Mouse (Mus musculus) ovary, postnatal 10 days (tissue): ENCODE data around the gene Tsks.

Experiments used
- DNase-seq: peaks from one replicate; pipeline ENCODE4 v3.0.0; 2022; ENCODE audit warnings: low spot score

Tsks gene

DNA sequence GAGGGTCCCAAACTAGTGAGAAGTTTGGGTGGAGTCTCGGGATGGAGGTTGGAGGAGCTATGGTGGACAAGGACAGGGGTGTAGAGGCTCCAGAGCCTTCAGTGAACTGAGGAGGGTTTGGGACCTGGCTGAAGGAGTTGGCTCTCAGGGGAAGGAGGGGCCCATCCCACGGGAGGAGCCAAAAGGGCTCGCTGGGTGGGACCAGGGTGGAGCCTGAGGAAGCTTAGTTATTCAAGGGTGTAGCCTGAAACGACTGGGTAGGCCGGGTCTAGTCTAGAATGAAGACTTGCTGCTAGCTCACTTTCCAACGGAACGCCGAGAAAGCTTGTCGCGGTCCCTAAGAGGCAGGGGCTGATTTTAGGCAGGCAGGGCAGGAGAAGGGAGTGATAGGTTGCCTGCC, 9.0 kb downstream of the Tsks start:
- DNase-seq: no peak

DNA sequence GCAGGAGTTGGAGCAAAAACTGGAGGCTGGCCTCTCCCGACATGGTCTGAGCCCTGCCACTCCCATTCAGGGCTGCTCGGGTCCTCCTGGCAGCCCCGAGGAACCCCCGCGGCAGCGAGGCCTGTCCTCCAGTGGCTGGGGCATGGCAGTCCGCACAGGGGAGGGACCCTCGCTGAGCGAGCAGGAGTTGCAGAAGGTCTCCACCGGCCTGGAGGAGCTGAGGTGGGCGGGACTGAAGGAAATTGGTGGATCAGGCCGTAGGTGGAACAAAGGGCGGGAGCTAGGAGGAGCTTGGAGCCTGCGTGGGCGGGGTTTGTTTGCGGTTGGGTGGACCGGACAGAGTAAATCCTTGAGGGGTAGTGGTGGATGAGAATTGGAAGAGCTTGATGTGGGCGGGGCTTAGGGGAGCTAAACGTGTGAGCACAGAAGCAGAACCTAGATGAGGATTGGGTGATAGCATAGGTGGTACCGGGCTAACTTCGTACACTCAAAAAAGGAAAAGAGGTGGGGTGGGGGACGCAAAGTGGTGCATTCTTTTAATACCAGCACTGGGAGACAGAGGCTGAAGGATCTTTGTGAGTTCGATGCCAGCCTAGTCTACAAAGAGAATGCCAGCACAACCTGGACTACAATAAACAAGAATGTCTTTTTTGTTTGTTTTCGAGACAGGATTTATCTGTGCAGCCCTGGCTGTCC, 9.8 kb downstream of the Tsks start:
- DNase-seq: peak; percentile 74

- DNase-seq: no peak
Measured at GRCm38 (mm10) chr7:44953561-44953960, 10.6 kb downstream of the Tsks start.

- DNase-seq: no peak
Measured at GRCm38 (mm10) chr7:44954091-44954885, 11.3 kb downstream of the Tsks start.

GRCm38 (mm10) chr7:44955628-44956027, 12.6 kb downstream of the Tsks start:
- no peak for DNase-seq

- no peak for DNase-seq
Measured at GRCm38 (mm10) chr7:44956266-44956665, 13.3 kb downstream of the Tsks start.

DNA sequence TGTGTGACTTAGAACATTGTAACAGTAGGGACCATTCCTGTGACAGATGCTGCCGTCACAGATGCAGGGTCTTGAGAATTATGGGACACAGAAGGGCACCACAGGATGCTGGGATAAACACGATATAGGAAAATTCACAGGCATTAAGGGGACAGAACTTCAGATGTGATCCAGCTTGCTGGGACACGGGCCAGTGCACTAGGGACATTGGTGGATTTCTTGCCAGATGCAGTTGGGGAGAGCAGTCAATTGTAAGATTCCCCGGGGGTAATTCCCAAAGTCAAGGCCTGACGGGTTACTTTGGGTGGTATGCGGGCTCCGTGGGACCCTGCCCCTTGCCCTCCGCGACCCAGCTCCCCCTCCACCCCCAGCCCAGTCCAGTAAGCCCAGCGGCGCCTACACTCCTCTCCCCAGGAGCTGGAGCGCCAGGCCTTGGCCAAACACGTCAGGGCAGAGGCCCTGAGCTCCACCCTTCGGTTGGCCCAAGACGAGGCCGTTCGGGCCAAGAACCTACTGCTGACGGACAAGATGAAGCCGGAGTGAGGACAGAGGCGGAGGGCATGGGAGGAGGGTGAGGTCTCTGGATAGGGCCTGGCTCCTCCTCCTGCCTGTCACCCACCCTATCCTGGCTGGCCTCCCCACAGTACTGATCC, 14.3 kb downstream of the Tsks start:
- DNase-seq: no peak

DNA sequence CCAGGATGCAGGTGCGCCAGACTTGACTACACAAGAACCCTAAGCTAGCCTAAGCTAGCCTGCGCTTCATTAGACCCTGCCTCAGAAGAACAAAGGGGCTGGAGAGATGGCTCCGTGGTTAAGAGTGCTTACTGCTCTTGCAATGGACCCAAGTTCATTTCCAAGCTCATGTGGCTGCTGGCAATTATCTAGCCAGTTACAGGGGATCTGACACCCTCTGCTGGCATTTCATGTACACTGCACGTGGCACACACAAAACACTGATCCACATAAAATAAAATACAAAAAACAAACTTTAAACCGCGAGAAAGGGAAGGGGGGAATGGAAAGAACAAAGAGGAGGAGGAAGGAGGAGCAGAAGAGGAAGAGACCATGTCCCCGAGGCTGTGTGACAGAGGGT, 15.2 kb downstream of the Tsks start:
- DNase-seq: no peak

- no peak for DNase-seq
Measured at GRCm38 (mm10) chr7:44959281-44959680, 16.3 kb downstream of the Tsks start.

GRCm38 (mm10) chr7:44959874-44960511, 17.0 kb downstream of the Tsks start:
- DNase-seq: no peak

- no peak for DNase-seq
Measured at GRCm38 (mm10) chr7:44960512-44960910, 17.5 kb downstream of the Tsks start.

DNA sequence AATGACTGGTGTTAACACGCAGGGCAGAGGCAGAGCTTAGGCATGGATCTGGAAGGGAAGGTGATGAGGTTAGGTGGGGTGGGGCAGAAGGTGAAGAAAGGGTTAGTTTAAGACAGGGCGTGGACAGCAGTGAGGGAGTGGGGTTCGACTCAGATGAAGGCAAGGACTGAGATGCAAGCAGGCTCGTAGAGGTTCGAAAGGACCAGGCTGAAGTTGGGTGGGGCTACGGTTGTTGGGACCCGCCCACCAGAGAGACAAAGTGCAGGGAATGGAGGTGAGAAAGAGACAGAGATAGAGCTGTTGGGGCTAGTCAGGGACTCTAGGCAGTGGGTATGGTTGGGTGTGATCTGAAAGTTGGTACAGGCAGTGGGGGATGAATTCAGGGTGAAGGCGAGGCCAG, 19.3 kb downstream of the Tsks start:
- no peak for DNase-seq

DNA sequence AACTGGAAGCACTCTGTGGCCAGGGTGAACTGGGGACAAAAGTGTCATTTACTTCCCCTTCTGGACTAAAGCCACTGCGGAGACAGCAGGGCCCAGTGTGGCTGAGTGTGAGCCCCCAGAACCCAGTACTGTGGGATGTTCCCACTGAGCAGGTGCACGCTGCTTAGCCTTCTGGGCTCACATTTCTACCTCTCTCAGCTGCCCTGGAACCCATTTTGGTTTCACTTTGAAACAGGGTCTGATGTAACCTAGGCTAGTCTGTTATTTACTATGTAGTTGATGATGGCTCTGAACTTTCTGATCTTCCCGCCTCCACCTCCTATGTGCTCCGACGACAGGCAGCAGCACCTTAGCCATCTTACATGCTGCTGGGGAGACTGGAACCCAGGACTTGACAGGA, 19.8 kb downstream of the Tsks start:
- DNase-seq: no peak

- DNase-seq: no peak
Measured at GRCm38 (mm10) chr7:44964990-44965389, 22.0 kb downstream of the Tsks start.

- no peak for DNase-seq
Measured at GRCm38 (mm10) chr7:44965975-44966374, 23.0 kb downstream of the Tsks start.

- DNase-seq: no peak
Measured at GRCm38 (mm10) chr7:44966638-44967037, 23.6 kb downstream of the Tsks start.

GRCm38 (mm10) chr7:44970231-44970691, 27.3 kb downstream of the Tsks start:
- peak; percentile 77 for DNase-seq

GRCm38 (mm10) chr7:44971142-44971541, 28.1 kb downstream of the Tsks start:
- DNase-seq: no peak

- no peak for DNase-seq
Measured at GRCm38 (mm10) chr7:44973415-44974130, 30.6 kb downstream of the Tsks start.

GRCm38 (mm10) chr7:44974383-44975116, 31.5 kb downstream of the Tsks start, which contains the start of gene Cpt1c:
Cpt1c (minus strand) TSS chr7:44974851.
- peak; percentile 56 for DNase-seq

DNA sequence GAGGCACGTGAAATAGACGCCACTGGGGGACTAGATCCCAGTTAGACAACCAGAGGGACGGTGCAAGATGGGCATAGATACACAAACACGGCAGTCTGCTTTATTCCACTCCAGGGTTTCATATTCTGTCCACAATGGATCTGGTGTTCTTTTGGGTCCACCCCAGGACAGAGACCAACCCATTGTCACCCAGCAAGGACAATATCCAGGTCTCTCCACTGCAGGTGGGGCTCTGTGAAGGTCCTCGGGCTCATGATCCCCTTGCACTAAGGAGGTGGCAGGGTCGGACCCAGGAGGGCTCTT, 32.1 kb downstream of the Tsks start:
- no peak for DNase-seq
